Mouse (Mus musculus) olfactory bulb, adult 2 months (tissue): ENCODE measurements around the gene Cblc. TPM values are rescaled to one million over a fixed set of nuclear protein-coding genes. Genes with fewer than 3 reads are reported as not detected.

Experiments used
- H3K27ac ChIP-seq: fragments of 200-500 bp; 2 replicates; pipeline ENCODE4 v1.5.1; 2012; ENCODE audit warnings: low read depth, low read length; ENCODE audit not compliant: insufficient read depth
- H3K4me1 ChIP-seq: fragments of 200-500 bp; 2 replicates; pipeline ENCODE4 v1.6.1; 2012; ENCODE audit warnings: low read length; ENCODE audit not compliant: control insufficient read depth, insufficient read depth
- H3K4me3 ChIP-seq: fragments of 200-500 bp; 2 replicates; pipeline ENCODE4 v1.5.1; 2012; ENCODE audit warnings: mild to moderate bottlenecking, low read depth, low read length, moderate library complexity; ENCODE audit not compliant: insufficient read depth
- CTCF ChIP-seq: fragments of 200-500 bp; IDR thresholded peaks from 2 replicates; pipeline ENCODE4 v1.5.1; 2012; ENCODE audit warnings: low read depth, mild to moderate bottlenecking, low read length, moderate library complexity; ENCODE audit not compliant: insufficient read depth
- POLR2A ChIP-seq: fragments of 200-500 bp; IDR thresholded peaks from 2 replicates; pipeline ENCODE4 v1.6.1; 2012; ENCODE audit warnings: mild to moderate bottlenecking, low read depth, low read length, moderate library complexity; ENCODE audit not compliant: insufficient read depth
- WGBS: fragments of 180-500 bp; shearing (Covaris S2); methylation state at CpG from one replicate; pipeline ENCODE4 v1.1.7; 2018; 5-methylcytosine and 5-hydroxymethylcytosine counted together
- polyA plus RNA-seq: library from polyadenylated mRNA; stranded (reverse); fragments of >200 nt; gene quantifications from 2 replicates; pipeline ENCODE4 v1.2.4, GENCODE M21; 2012; ENCODE audit warnings: low replicate concordance; ENCODE audit not compliant: missing spikeins, insufficient read depth, insufficient read length

Gene Cblc
- polyA plus RNA-seq, 1 experiment: not detected

DNA sequence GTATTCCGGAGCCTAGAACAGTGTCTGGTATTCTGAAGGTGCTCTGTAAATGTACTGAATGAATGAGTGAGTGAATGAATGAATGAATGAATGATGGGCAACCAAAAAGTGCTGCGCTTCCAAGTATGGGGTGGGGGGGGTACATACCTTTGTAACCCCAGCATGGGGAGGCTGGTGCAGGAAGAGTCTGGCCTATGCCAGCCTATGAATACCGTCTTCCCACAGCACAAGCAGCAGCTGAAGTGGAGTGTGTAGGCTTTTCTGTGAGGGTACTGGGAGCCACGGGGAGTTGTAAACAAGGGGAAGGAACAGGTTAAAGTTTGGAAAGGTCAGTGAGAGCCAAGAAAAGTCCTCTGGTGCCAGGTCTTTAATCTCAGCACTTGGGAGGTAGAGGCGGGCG is 52.8 kb downstream of the Cblc start:
- H3K4me1 ChIP-seq: peaks cover 19% of the 10 kb centered on the region
- no peak overlapping the region for H3K27ac ChIP-seq
- TF ChIP-seq POLR2A: no peak
- TF ChIP-seq CTCF: no peak
- 88% methylated on average over 6 of the region's 6 CpGs for WGBS
- no peak overlapping the region for H3K4me3 ChIP-seq

DNA sequence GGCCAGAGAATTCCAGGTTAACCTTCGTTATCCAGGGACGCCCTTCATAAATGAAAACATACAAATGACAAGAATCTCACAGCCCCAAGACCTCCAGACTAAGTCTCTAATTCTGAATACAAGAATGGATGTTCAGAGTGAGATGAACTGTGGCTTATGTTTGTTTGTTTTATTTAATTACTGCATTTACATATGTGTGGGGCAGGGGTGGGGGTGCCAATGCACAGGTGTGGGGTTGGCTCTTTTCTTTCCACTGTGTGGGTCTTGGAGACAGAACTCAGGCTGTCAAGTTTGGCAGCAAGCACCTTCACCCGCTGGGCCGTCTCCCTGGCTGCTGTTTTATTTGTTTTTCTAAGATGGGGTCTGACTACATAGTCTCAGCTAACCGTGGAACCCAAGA is 54.1 kb downstream of the Cblc start:
- Histone ChIP-seq H3K27ac (no peak overlapping the region), H3K4me1 (peaks cover 8% of the 10 kb centered on the region; the same call in 1 of the 2 replicates), H3K4me3 (no peak overlapping the region)
- WGBS: 79% methylated on average over 5 of the region's 5 CpGs
- no peak for TF ChIP-seq POLR2A
- no peak for TF ChIP-seq CTCF

DNA sequence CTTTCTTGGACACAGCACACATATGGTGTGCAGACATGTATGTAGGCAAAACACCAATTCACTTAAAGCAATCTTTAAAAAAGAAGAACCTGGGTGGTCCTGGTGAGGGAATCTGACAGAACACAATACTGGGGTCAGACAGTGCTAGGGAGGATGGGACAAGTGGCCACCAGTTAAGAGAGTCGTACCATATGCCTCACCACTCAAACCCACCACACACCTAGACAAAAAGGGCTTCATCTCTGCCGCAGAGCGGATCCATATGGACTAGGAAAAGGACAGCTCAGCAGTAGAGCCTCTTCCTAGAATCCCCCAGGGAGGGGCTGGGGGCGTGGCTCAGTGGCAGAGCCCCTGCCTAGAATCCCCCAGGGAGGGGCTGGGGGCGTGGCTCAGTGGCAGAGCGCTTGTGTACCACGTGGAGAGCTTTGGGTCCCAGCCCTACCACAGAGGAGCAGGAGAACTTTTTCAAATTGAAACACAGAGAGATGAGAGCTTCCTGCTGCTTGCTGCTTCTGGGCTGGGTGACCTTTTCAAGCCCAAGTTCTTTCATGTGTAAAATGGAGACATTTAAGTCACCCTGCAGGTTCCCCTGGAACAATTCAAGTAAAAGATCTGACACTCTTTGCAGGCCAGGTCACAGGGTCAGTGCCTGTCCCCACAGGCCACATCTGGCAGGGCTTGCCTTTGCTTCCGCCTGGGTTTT is 55.1 kb downstream of the Cblc start:
- no peak overlapping the region for H3K27ac ChIP-seq
- TF ChIP-seq POLR2A (no peak), CTCF (no peak)
- WGBS: 40% methylated on average over 8 of the region's 8 CpGs
- H3K4me1 ChIP-seq: no peaks in the 10 kb centered on the region
- H3K4me3 ChIP-seq: no peak overlapping the region

DNA sequence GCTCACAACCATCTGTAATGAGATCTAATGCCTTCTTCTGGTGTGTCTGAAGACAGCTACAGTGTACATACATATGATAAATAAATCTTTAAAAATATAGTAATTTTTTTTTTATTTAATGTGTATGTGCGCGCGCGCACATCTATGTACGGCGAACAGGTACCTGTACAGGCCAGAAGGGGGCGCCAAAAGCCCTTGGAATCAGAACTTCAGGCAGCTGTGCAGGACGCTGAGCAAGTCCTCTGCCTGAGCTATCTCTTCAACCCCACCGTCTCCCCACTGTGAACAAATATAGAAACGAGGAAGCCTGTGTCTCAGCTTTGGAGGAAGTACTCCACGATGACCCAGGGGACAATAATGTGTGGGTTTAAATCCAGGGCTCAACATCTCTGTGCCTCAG is 56.3 kb downstream of the Cblc start:
- no peaks in the 10 kb centered on the region for H3K4me1 ChIP-seq
- no peak overlapping the region for H3K4me3 ChIP-seq
- TF ChIP-seq CTCF (no peak), POLR2A (no peak)
- no peak overlapping the region for H3K27ac ChIP-seq
- 93% methylated on average over 11 of the region's 11 CpGs for WGBS

GRCm38 (mm10) chr7:19738771-19739170 is 57.8 kb downstream of the Cblc start:
- Histone ChIP-seq H3K4me1 (no peaks in the 10 kb centered on the region), H3K27ac (no peak overlapping the region), H3K4me3 (no peak overlapping the region)
- WGBS: 91% methylated on average over 3 of the region's 3 CpGs
- no peak for TF ChIP-seq CTCF
- TF ChIP-seq POLR2A: no peak

- H3K4me3 ChIP-seq: no peak overlapping the region
- TF ChIP-seq CTCF: no peak
- TF ChIP-seq POLR2A: no peak
- WGBS: 94% methylated on average over 16 of the region's 16 CpGs
These were observed 60.1 kb downstream of the Cblc start for GRCm38 (mm10) chr7:19736389-19737057.

GRCm38 (mm10) chr7:19734178-19734666 is 62.4 kb downstream of the Cblc start:
- Histone ChIP-seq H3K4me3 (no peak overlapping the region), H3K4me1 (no peaks in the 10 kb centered on the region), H3K27ac (no peak overlapping the region)
- no peak for TF ChIP-seq CTCF
- WGBS: 89% methylated on average over 10 of the region's 10 CpGs

More at GRCm38 (mm10) chr7:19736389-19737057, 60.1 kb downstream of the Cblc start:
- Histone ChIP-seq H3K27ac (no peak overlapping the region), H3K4me1 (no peaks in the 10 kb centered on the region)

Other genes with a start within 250 kb of the Cblc start
- not detected in 2 replicates for gene Ppp1r37, start 233.7 kb downstream of the Cblc start, polyA plus RNA-seq
- not detected in 2 replicates for gene Zfp296, start 219.5 kb downstream of the Cblc start, polyA plus RNA-seq
- gene Gemin7, start 219.2 kb downstream of the Cblc start, polyA plus RNA-seq: not detected in 2 replicates
- not detected in 2 replicates for gene Clasrp, start 192.3 kb downstream of the Cblc start, polyA plus RNA-seq
- not detected in 2 replicates for gene Relb, start 167.4 kb downstream of the Cblc start, polyA plus RNA-seq
- not detected in 2 replicates for gene Clptm1, start 131.8 kb downstream of the Cblc start, polyA plus RNA-seq
- not detected in 2 replicates for gene Apoc2, start 118.9 kb downstream of the Cblc start, polyA plus RNA-seq
- gene Gm44805, start 115.4 kb downstream of the Cblc start, polyA plus RNA-seq: not detected in 2 replicates
- not detected in 2 replicates for gene Apoc4, start 115.3 kb downstream of the Cblc start, polyA plus RNA-seq
- gene Apoc1, start 104.1 kb downstream of the Cblc start, polyA plus RNA-seq: not detected in 2 replicates
- gene Apoe, start 97.6 kb downstream of the Cblc start, polyA plus RNA-seq: 1,139 and 1,603 TPM in 2 replicates
- not detected in 2 replicates for gene Tomm40, start 81.4 kb downstream of the Cblc start, polyA plus RNA-seq
- gene Nectin2, start 46.3 kb downstream of the Cblc start, polyA plus RNA-seq: not detected in 2 replicates
- not detected in 2 replicates for gene Bcam, start 25.8 kb downstream of the Cblc start, polyA plus RNA-seq
- not detected in 2 replicates for gene Bcl3, start 26.0 kb upstream of the Cblc start, polyA plus RNA-seq
- not detected in 2 replicates for gene Gm19345, start 55.2 kb upstream of the Cblc start, polyA plus RNA-seq
- not detected in 2 replicates for gene Ceacam16, start 64.5 kb upstream of the Cblc start, polyA plus RNA-seq
- gene Ceacam19, start 91.2 kb upstream of the Cblc start, polyA plus RNA-seq: not detected in 2 replicates
- gene Pvr, start 124.4 kb upstream of the Cblc start, polyA plus RNA-seq: not detected in 2 replicates
- gene Igsf23, start 153.9 kb upstream of the Cblc start, polyA plus RNA-seq: not detected in 2 replicates
- not detected in 2 replicates for gene Ceacam20, start 168.6 kb upstream of the Cblc start, polyA plus RNA-seq
- not detected in 2 replicates for gene Nlrp9b, start 194.7 kb upstream of the Cblc start, polyA plus RNA-seq